Mouse (Mus musculus): ENCODE data around the gene Mblac2. TPM values are rescaled to one million over a fixed set of nuclear protein-coding genes. Genes with fewer than 3 reads are reported as not detected.
A peak's percentile ranks its signal among the peaks of the same experiment; 100 is the strongest.

Mblac2 gene
- total RNA-seq (2012; rRNA removed) (0.38 and 0.42 TPM in 2 replicates), total RNA-seq (2014; rRNA removed) (0.54 and 0.71 TPM in 2 replicates), polyA plus RNA-seq (2012; ENCODE audit: insufficient read length, low read depth) (0.13 and 0.74 TPM in 2 replicates)

GRCm38 (mm10) chr13:81710775-81711545 lies at the start of gene Mblac2, which contains the start of gene Polr3g:
Gene Mblac2, plus strand, starts transcription at chr13:81711341.
Gene Polr3g, minus strand, starts transcription at chr13:81711013.
- H3K4me3 ChIP-seq (replicated peaks in 1 of 3; ENCODE audit: low read depth in 2 of 3, low read length in 2 of 3, poor library complexity in 1 of 3) = peak within 1 kb of the TSS; percentile 80 to 90 (median 88)
- H3K9me3 ChIP-seq (replicated peaks; ENCODE audit: low read length) = no peaks in the 10 kb centered on the region
- peaks cover 0 to 7% of the 10 kb centered on the region in 2 experiments for H3K36me3 ChIP-seq (replicated peaks in 1 of 2; ENCODE audit: control insufficient read depth in 1 of 2, insufficient read depth in 1 of 2, low read length in 1 of 2)
- dilution Hi-C loops (cut with MboI; ENCODE audit: extremely low pct_ligation_motif_present, extremely low pct_unique_long_range_greater_than_20kb, low sequenced_read_pairs) = no loop called here
- DNase-seq (ENCODE audit: extremely low read depth) = peak; percentile 92
- TF ChIP-seq USF2 (conservative IDR thresholded peaks at IDR 0.05; ENCODE audit: low read depth, low read length) (no peak), ZMIZ1 (IDR thresholded peaks at IDR 0.05; ENCODE audit: low read depth, low read length) (peak; percentile 82), TCF12 (IDR thresholded peaks at IDR 0.05; ENCODE audit: low read depth, low read length) (peak; percentile 77), POLR2A (IDR thresholded peaks at IDR 0.05; ENCODE audit: low read depth, low read length) (peak; percentile 95), RAD21 (IDR thresholded peaks at IDR 0.05; ENCODE audit: low read depth, low read length) (no peak), JUND (conservative IDR thresholded peaks at IDR 0.05; ENCODE audit: low read depth, low read length) (no peak), MXI1 (IDR thresholded peaks at IDR 0.05; ENCODE audit: low read depth, low read length) (peak; percentile 84), MAX (IDR thresholded peaks at IDR 0.05; ENCODE audit: low read length) (peak; percentile 79), BHLHE40 (IDR thresholded peaks at IDR 0.05; ENCODE audit: low read depth, low read length) (peak; percentile 72), PAX5 (IDR thresholded peaks at IDR 0.05; ENCODE audit: low read length) (no peak), SIN3A (IDR thresholded peaks at IDR 0.05; ENCODE audit: low read length) (peak; percentile 59), EP300 (IDR thresholded peaks at IDR 0.05; ENCODE audit: low read length) (no peak), ELF1 (IDR thresholded peaks at IDR 0.05; ENCODE audit: low read depth, low read length) (peak; percentile 91), MEF2A (IDR thresholded peaks at IDR 0.05; ENCODE audit: borderline replicate concordance, low read depth, low read length) (no peak), MAZ (IDR thresholded peaks at IDR 0.05; ENCODE audit: low read depth, low read length) (peak; percentile 59; the same call in 1 of the 2 replicates), MYC (IDR thresholded peaks at IDR 0.05; ENCODE audit: low read depth, low read length) (peak; percentile 72; the same call in 1 of the 2 replicates), KAT2A (IDR thresholded peaks at IDR 0.05; ENCODE audit: insufficient replicate concordance, low read length) (0 out of 2 replicates have a peak, but pooled peaks have one; percentile 45), UBTF (IDR thresholded peaks at IDR 0.05; ENCODE audit: low read depth, low read length) (0 out of 2 replicates have a peak, but pooled peaks have one; percentile 29), NELFE (IDR thresholded peaks at IDR 0.05; ENCODE audit: low read depth, low read length) (peak; percentile 88), USF1 (IDR thresholded peaks at IDR 0.05; ENCODE audit: low read depth, low read length) (peak; percentile 24), HCFC1 (IDR thresholded peaks at IDR 0.05; ENCODE audit: low read depth, low read length) (peak; percentile 79), JUN (IDR thresholded peaks at IDR 0.05; ENCODE audit: insufficient read depth, low read depth, low read length) (no peak), POLR2AphosphoS2 (IDR thresholded peaks at IDR 0.05; ENCODE audit: low read depth, low read length) (peak; percentile 51; the same call in 1 of the 2 replicates), ZC3H11A (IDR thresholded peaks at IDR 0.05; ENCODE audit: low read depth, low read length) (no peak), NRF1 (IDR thresholded peaks at IDR 0.05; ENCODE audit: low read depth, low read length) (peak; percentile 55), E2F4 (IDR thresholded peaks at IDR 0.05; ENCODE audit: insufficient replicate concordance, low read depth, low read length) (no peak), IRF4 (IDR thresholded peaks at IDR 0.05; ENCODE audit: low read depth, low read length) (peak; percentile 43; the same call in 1 of the 2 replicates)
- no peaks in the 10 kb centered on the region for H3K27me3 ChIP-seq (replicated peaks)
- H3K4me1 ChIP-seq (ENCODE audit: control insufficient read depth in 1 of 2, insufficient read depth in 2 of 2) = peaks cover 3 to 31% of the 10 kb centered on the region in 2 experiments; a peak in 3 of 4 replicates
- H3K4me2 ChIP-seq (ENCODE audit: insufficient read depth, low read depth, poor library complexity, severe bottlenecking) = peak within 1 kb of the TSS; percentile 97
- H3K79me2 ChIP-seq (replicated peaks; ENCODE audit: control insufficient read depth, extremely low read depth, insufficient read depth, poor library complexity, severe bottlenecking) = peaks cover 13% of the 10 kb centered on the region
- H3K9ac ChIP-seq (ENCODE audit: insufficient read depth, low read depth) = peak within 1 kb of the TSS; percentile 38
- in situ Hi-C loops (cut with MboI; ENCODE audit: low pct_ligation_motif_present, low pct_unique_long_range_greater_than_20kb, low sequenced_read_pairs) = no loop called here
- peak within 1 kb of the TSS; percentile 50 for H3K27ac ChIP-seq (ENCODE audit: insufficient read depth, low read depth)
